Mouse (Mus musculus) midbrain, postnatal 0 days (tissue): ENCODE measurements at regions not wholly inside any gene's neighbourhood (a gene's known extent, or its start where the extent isn't known, plus 50 kb on each side); places are given as distances from the start of the nearest gene placed in this dataset.
"Not testable (repeated sequence)": the region's sequence is repeated elsewhere in the genome, so short reads cannot be mapped to it uniquely, and the experiment has no call there.

Experiments
- ATAC-seq: fragments of 200-750 bp; cut with Nextera tagmentation; 2 replicates; pipeline ENCODE4 v1.8.0; 2017; ENCODE audit warnings: moderate number of reproducible peaks, mild to moderate bottlenecking, moderate TSS enrichment, moderate library complexity; ENCODE audit not compliant: low FRiP score
- DNase-seq: peaks from one replicate; pipeline ENCODE4 v3.0.0-alpha.2; 2015; ENCODE audit warnings: low spot score
- H3K27ac ChIP-seq: fragments of 300-500 bp; sonication (generic); 2 replicates; pipeline ENCODE4 v1.5.1; 2014; ENCODE audit warnings: low read depth, mild to moderate bottlenecking, low read length, mixed read lengths
- H3K27me3 ChIP-seq: fragments of 300-500 bp; sonication (generic); 2 replicates; pipeline ENCODE4 v1.6.1; 2014; ENCODE audit warnings: low read length, control low read depth, mixed read lengths; ENCODE audit not compliant: insufficient read depth
- H3K36me3 ChIP-seq: fragments of 300-500 bp; sonication (generic); 2 replicates; pipeline ENCODE4 v1.6.1; 2014; ENCODE audit warnings: low read length, control low read depth, mixed read lengths; ENCODE audit not compliant: insufficient read depth
- H3K4me1 ChIP-seq: fragments of 300-500 bp; sonication (generic); 2 replicates; pipeline ENCODE4 v1.6.1; 2014; ENCODE audit warnings: mild to moderate bottlenecking, control low read depth, antibody characterized with exemption, low read length, mixed read lengths; ENCODE audit not compliant: insufficient read depth
- H3K4me2 ChIP-seq: fragments of 300-500 bp; sonication (generic); 2 replicates; pipeline ENCODE4 v1.6.1; 2014; ENCODE audit warnings: low read depth, mild to moderate bottlenecking, low read length, mixed read lengths; ENCODE audit not compliant: poor library complexity, severe bottlenecking
- H3K4me3 ChIP-seq: fragments of 300-500 bp; sonication (generic); 2 replicates; pipeline ENCODE4 v1.5.1; 2014; ENCODE audit warnings: low read depth, mild to moderate bottlenecking, low read length, moderate library complexity
- H3K9ac ChIP-seq: fragments of 300-500 bp; sonication (generic); replicated peaks from 2 replicates; pipeline ENCODE4 v1.6.1; 2014; ENCODE audit warnings: mild to moderate bottlenecking, low read length, moderate library complexity, mixed read lengths; ENCODE audit not compliant: poor library complexity, severe bottlenecking
- H3K9me3 ChIP-seq: fragments of 300-500 bp; sonication (generic); 2 replicates; pipeline ENCODE4 v1.6.1; 2016; ENCODE audit warnings: low read length, control low read depth
- CTCF ChIP-seq: IDR thresholded peaks from 2 replicates; pipeline ENCODE4 v1.5.1; 2016; ENCODE audit warnings: antibody characterized with exemption, mild to moderate bottlenecking
- WGBS: fragments of 180-500 bp; shearing (Covaris S2); extraction: QIAGEN DNeasy Blood & Tissue Kit; methylation state at CpG from one replicate; pipeline ENCODE4 v1.1.7; 2014; 5-methylcytosine and 5-hydroxymethylcytosine counted together

DNA sequence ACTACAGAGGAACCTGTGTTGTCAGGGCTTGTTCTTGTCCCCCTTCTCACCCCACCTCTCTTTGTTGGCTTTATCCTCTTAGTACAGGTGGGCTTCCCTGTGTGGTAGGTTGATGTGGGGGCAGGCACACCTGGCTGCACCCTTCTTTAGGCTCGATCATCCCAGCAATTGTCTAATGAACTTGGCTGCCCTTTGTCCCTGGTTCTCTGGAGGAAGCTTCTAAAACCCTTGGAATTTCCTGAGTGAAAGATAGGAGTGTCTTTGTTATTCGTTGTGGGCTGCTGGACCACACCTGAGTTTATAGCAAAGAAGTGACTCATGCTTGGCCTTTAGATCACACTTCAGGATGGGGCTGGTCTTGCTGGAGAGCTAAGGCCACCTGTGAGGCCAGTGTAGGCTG lies 148.3 kb upstream of the Unc93a2 start:
- Histone ChIP-seq H3K9ac (no peak overlapping the region), H3K27ac (no peak overlapping the region), H3K36me3 (no peaks in the 10 kb centered on the region), H3K9me3 (no peaks in the 10 kb centered on the region), H3K4me2 (no peak overlapping the region), H3K4me3 (no peak overlapping the region), H3K27me3 (no peaks in the 10 kb centered on the region), H3K4me1 (no peaks in the 10 kb centered on the region)
- ATAC-seq (no peak), DNase-seq (no peak)
- no peak for TF ChIP-seq CTCF
- WGBS: 70% methylated on average over 2 of the region's 2 CpGs

DNA sequence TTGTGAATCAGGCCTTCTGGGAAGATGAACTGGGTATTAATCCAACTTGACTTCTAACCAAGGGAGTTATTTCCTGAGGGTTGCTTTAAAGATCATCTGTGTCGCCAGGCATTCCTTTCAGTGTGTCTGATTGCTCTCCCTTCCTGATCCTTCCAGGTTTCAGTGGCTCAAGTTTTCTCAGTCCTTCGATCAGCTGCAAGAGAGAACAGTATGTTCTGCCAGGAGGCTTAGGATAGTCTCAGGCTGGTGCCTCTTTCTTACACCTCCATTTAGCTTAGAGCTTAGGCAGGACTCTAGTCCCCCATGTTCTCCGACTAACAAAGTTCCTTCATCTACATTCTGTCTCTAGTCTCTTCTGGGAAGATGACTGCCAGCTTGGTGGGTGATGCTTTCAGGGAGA lies 147.4 kb upstream of the Unc93a2 start:
- ATAC-seq: no peak
- no peak for TF ChIP-seq CTCF
- H3K27ac ChIP-seq: no peak overlapping the region
- H3K4me3 ChIP-seq: no peak overlapping the region
- DNase-seq: no peak
- H3K4me2 ChIP-seq: no peak overlapping the region
- no peaks in the 10 kb centered on the region for H3K36me3 ChIP-seq
- 85% methylated on average over 3 of the region's 3 CpGs for WGBS
- H3K9me3 ChIP-seq: no peaks in the 10 kb centered on the region
- H3K4me1 ChIP-seq: no peaks in the 10 kb centered on the region
- H3K9ac ChIP-seq: no peak overlapping the region
- no peaks in the 10 kb centered on the region for H3K27me3 ChIP-seq

DNA sequence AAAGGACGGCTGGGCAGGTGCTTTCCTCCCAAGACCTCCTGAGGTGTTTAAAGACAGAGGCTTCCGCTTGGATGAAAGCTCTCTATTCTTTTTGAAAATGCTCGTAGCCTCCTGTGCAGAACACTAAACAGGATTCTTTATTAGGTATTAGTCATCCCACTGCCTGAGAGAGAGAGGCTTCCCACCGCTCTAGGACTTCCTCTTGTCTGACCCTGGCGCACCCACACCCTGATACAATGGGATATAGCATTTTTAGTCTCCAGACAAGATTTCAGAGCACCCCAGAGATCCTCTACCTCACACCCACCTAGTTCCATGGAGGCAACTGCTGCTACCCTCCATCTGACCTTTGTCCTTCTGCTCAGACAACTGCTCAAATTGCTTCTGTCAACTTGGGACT lies 144.0 kb upstream of the Unc93a2 start:
- Histone ChIP-seq H3K27ac (no peak overlapping the region), H3K27me3 (no peaks in the 10 kb centered on the region), H3K4me3 (no peak overlapping the region), H3K4me1 (no peaks in the 10 kb centered on the region), H3K9ac (no peak overlapping the region), H3K4me2 (no peak overlapping the region), H3K36me3 (no peaks in the 10 kb centered on the region), H3K9me3 (no peaks in the 10 kb centered on the region)
- WGBS: 32% methylated on average over 5 of the region's 5 CpGs
- ATAC-seq (no peak), DNase-seq (no peak)
- no peak for TF ChIP-seq CTCF

DNA sequence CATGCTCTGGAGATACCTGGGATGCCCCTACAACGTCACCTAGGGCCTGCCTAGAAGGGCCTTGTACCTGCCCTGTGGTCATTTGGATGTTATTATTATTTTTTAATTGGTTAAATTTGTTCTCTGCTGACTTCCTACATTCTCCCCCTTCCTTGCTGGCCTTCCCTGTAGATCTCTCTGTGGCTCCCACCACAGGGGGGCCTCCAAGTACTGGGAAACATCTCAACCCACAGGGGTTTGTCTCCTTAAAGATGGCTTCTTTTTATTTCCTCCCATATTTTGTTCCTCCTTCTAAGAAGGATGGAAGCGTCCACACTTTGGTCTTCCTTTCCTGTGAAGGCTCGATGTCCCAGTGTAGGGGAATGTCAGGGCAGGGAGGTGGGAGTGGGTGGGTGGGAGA lies 142.4 kb upstream of the Unc93a2 start:
- DNase-seq: no peak

DNA sequence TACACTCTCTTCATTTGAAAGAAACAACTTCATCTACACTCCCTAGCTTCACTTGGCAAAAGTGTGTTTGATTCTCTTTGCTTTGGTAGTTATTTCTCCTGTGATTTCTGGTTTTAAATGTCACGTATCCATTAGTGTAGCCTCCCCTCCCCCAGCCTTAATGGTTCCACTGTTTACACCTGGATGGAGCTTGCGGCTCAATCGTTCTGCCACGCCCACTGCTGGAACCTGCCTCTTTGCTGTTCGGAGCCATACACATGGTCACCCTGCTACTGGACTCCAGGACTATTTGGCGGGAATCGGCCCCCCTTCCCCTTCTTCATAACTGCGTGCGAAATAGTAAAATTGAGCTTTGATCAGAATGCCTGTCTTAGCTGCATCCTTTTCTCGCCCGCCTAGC lies 139.2 kb upstream of the Unc93a2 start:
- not testable (repeated sequence) for H3K36me3 ChIP-seq, H3K9ac ChIP-seq, ATAC-seq, DNase-seq, H3K4me2 ChIP-seq, H3K4me1 ChIP-seq, H3K4me3 ChIP-seq, H3K9me3 ChIP-seq, H3K27me3 ChIP-seq, H3K27ac ChIP-seq
- 94% methylated on average over 11 of the region's 11 CpGs for WGBS

More for the DNA sequence above, 142.4 kb upstream of the Unc93a2 start:
- Histone ChIP-seq H3K4me2 (no peak overlapping the region), H3K4me1 (no peaks in the 10 kb centered on the region), H3K9ac (no peak overlapping the region), H3K36me3 (no peaks in the 10 kb centered on the region), H3K27ac (no peak overlapping the region), H3K4me3 (no peak overlapping the region), H3K27me3 (no peaks in the 10 kb centered on the region), H3K9me3 (no peaks in the 10 kb centered on the region)
- peak; percentile 38; the same call in 1 of the 2 replicates for TF ChIP-seq CTCF
- WGBS: 75% methylated on average over 3 of the region's 3 CpGs
- no peak for ATAC-seq

- no peak for TF ChIP-seq CTCF
- ATAC-seq: no peak
- WGBS: 68% methylated on average over 10 of the region's 10 CpGs
- no peak overlapping the region for H3K9ac ChIP-seq
- H3K9me3 ChIP-seq: no peaks in the 10 kb centered on the region
- H3K4me1 ChIP-seq: no peaks in the 10 kb centered on the region
- no peaks in the 10 kb centered on the region for H3K27me3 ChIP-seq
- DNase-seq: peak; percentile 66
- H3K4me2 ChIP-seq: no peak overlapping the region
- no peak overlapping the region for H3K27ac ChIP-seq
- no peaks in the 10 kb centered on the region for H3K36me3 ChIP-seq
- H3K4me3 ChIP-seq: no peak overlapping the region
These were observed 135.9 kb upstream of the Unc93a2 start for GRCm38 (mm10) chr17:7521127-7521526.
